Mouse (Mus musculus) CH12.LX (cell line): Measurements from ENCODE around the gene Ush2a. TPM values are rescaled to one million over a fixed set of nuclear protein-coding genes. Genes with fewer than 3 reads are reported as not detected.

Source experiments
- DNase-seq: peaks from one replicate; pipeline ENCODE4 v3.0.0-alpha.2; 2013; ENCODE audit errors: extremely low read depth
- H3K27ac ChIP-seq: 2 replicates; pipeline ENCODE4 v1.5.1; 2012; ENCODE audit warnings: low read depth, mild to moderate bottlenecking, control low read depth, moderate library complexity; ENCODE audit not compliant: insufficient read depth
- H3K27me3 ChIP-seq: replicated peaks from 2 replicates; pipeline ENCODE3; 2012; ENCODE audit warnings: inconsistent platforms
- H3K36me3 ChIP-seq, 2 experiments: replicated peaks in 1 of 2; 2 replicates each; pipeline versions ENCODE3 to v1.6.1; 2012; ENCODE audit warnings: inconsistent platforms in 1 of 2, low read length in 1 of 2, mild to moderate bottlenecking in 1 of 2, mixed read lengths in 1 of 2, moderate library complexity in 1 of 2; ENCODE audit not compliant: control insufficient read depth in 1 of 2, insufficient read depth in 1 of 2
- H3K4me1 ChIP-seq, 2 experiments: 2 replicates each; pipeline ENCODE4 v1.6.1; 2012; ENCODE audit warnings: inconsistent platforms in 1 of 2, moderate library complexity in 1 of 2; ENCODE audit not compliant: insufficient read depth in 2 of 2, control insufficient read depth in 1 of 2
- H3K4me2 ChIP-seq: 2 replicates; pipeline ENCODE4 v1.6.1; 2012; ENCODE audit warnings: low read depth, mild to moderate bottlenecking, control low read depth; ENCODE audit not compliant: poor library complexity, insufficient read depth, severe bottlenecking
- H3K4me3 ChIP-seq, 3 experiments: fragments of 150-350 bp in 1 of 3; sonication (generic) in 1 of 3; replicated peaks in 1 of 3; 2 replicates each; pipeline versions ENCODE3 to v1.5.1; 2011 to 2012; ENCODE audit warnings: low read depth in 2 of 3, low read length in 2 of 3, mild to moderate bottlenecking in 2 of 3, moderate library complexity in 2 of 3, control low read depth in 1 of 3, improper control_type of control experiment in 1 of 3, inconsistent platforms in 1 of 3, mixed read lengths in 1 of 3; ENCODE audit not compliant: poor library complexity in 1 of 3
- H3K79me2 ChIP-seq: replicated peaks from 2 replicates; pipeline ENCODE4 v1.6.1; 2012; ENCODE audit warnings: mild to moderate bottlenecking, moderate library complexity; ENCODE audit not compliant: control insufficient read depth, poor library complexity, insufficient read depth, severe bottlenecking; ENCODE audit errors: extremely low read depth
- H3K9ac ChIP-seq: 2 replicates; pipeline ENCODE4 v1.6.1; 2012; ENCODE audit warnings: low read depth, mild to moderate bottlenecking, control low read depth, moderate library complexity; ENCODE audit not compliant: insufficient read depth
- H3K9me3 ChIP-seq: replicated peaks from 2 replicates; pipeline ENCODE3; 2012; ENCODE audit warnings: low read length, inconsistent platforms, mixed read lengths
- BHLHE40 ChIP-seq: IDR thresholded peaks from 2 replicates; pipeline ENCODE4 v1.6.1; 2011; ENCODE audit warnings: mild to moderate bottlenecking, low read depth, low read length, improper control_type of control experiment
- CHD1 ChIP-seq: IDR thresholded peaks from 2 replicates; pipeline ENCODE4 v1.6.1; 2012; ENCODE audit warnings: low read depth, low read length, improper control_type of control experiment, inconsistent platforms
- CTCF ChIP-seq, 2 experiments: IDR thresholded peaks in 1 of 2; conservative IDR thresholded peaks in 1 of 2; 2 replicates each; pipeline ENCODE4 v1.5.1; 2011 to 2012; ENCODE audit warnings: low read depth in 2 of 2, low read length in 2 of 2, improper control_type of control experiment in 1 of 2, inconsistent platforms in 1 of 2, mild to moderate bottlenecking in 1 of 2, moderate library complexity in 1 of 2
- E2F4 ChIP-seq: IDR thresholded peaks from 2 replicates; pipeline ENCODE4 v1.6.1; 2011; ENCODE audit warnings: low read depth, low read length, improper control_type of control experiment; ENCODE audit not compliant: insufficient replicate concordance
- EP300 ChIP-seq: IDR thresholded peaks from 2 replicates; pipeline ENCODE4 v1.6.1; 2011; ENCODE audit warnings: low read length, improper control_type of control experiment
- ETS1 ChIP-seq: conservative IDR thresholded peaks from 2 replicates; pipeline ENCODE4 v1.6.1; 2012; ENCODE audit warnings: low read depth, mild to moderate bottlenecking, inconsistent platforms, low read length, improper control_type of control experiment, moderate library complexity
- GABPA ChIP-seq: IDR thresholded peaks from 2 replicates; pipeline ENCODE4 v1.6.1; 2012; ENCODE audit warnings: low read depth, low read length, improper control_type of control experiment, inconsistent platforms; ENCODE audit not compliant: insufficient replicate concordance
- HCFC1 ChIP-seq: IDR thresholded peaks from 2 replicates; pipeline ENCODE4 v1.6.1; 2012; ENCODE audit warnings: low read depth, mild to moderate bottlenecking, inconsistent platforms, low read length, improper control_type of control experiment
- KAT2A ChIP-seq: IDR thresholded peaks from 2 replicates; pipeline ENCODE4 v1.6.1; 2012; ENCODE audit warnings: low read length, improper control_type of control experiment, inconsistent platforms; ENCODE audit not compliant: insufficient replicate concordance
- MAFK ChIP-seq: IDR thresholded peaks from 2 replicates; pipeline ENCODE4 v1.6.1; 2011; ENCODE audit warnings: low read length, improper control_type of control experiment; ENCODE audit not compliant: insufficient replicate concordance
- MAX ChIP-seq: IDR thresholded peaks from 2 replicates; pipeline ENCODE4 v1.6.1; 2011; ENCODE audit warnings: low read length, improper control_type of control experiment
- NELFE ChIP-seq: IDR thresholded peaks from 2 replicates; pipeline ENCODE4 v1.6.1; 2011; ENCODE audit warnings: low read depth, low read length, improper control_type of control experiment
- PAX5 ChIP-seq: IDR thresholded peaks from 2 replicates; pipeline ENCODE4 v1.6.1; 2012; ENCODE audit warnings: low read length, inconsistent platforms, mixed read lengths
- POLR2A ChIP-seq: IDR thresholded peaks from 2 replicates; pipeline ENCODE4 v1.6.1; 2011; ENCODE audit warnings: low read depth, mild to moderate bottlenecking, improper control_type of control experiment, low read length
- UBTF ChIP-seq: IDR thresholded peaks from 2 replicates; pipeline ENCODE4 v1.6.1; 2012; ENCODE audit warnings: low read depth, mild to moderate bottlenecking, inconsistent platforms, low read length, improper control_type of control experiment, moderate library complexity
- USF1 ChIP-seq: IDR thresholded peaks from 2 replicates; pipeline ENCODE4 v1.6.1; 2014; ENCODE audit warnings: low read depth, mild to moderate bottlenecking, inconsistent platforms, low read length, improper control_type of control experiment
- USF2 ChIP-seq: conservative IDR thresholded peaks from 2 replicates; pipeline ENCODE4 v1.6.1; 2011; ENCODE audit warnings: low read depth, low read length, improper control_type of control experiment
- ZNF384 ChIP-seq: IDR thresholded peaks from 2 replicates; pipeline ENCODE4 v1.6.1; 2012; ENCODE audit warnings: low read depth, low read length, improper control_type of control experiment, inconsistent platforms
- dilution Hi-C: fragments of 300-500 bp; cut with MboI; formaldehyde crosslinking; loops from 2 replicates; pipeline ENCODE4 v1.14.3; 2020; ENCODE audit warnings: low sequenced_read_pairs; ENCODE audit not compliant: extremely low pct_unique_long_range_greater_than_20kb, extremely low pct_ligation_motif_present
- in situ Hi-C: fragments of 300-500 bp; cut with MboI; formaldehyde crosslinking; loops from 3 replicates; pipeline ENCODE4 v1.14.3; 2019; ENCODE audit warnings: low sequenced_read_pairs, low pct_ligation_motif_present, low pct_unique_long_range_greater_than_20kb, mixed read lengths
- polyA plus RNA-seq: library from polyadenylated mRNA; unstranded; fragments of >175 nt; gene quantifications from 2 replicates; pipeline ENCODE4 v1.2.1, GENCODE M21; 2012; ENCODE audit warnings: low read depth; ENCODE audit not compliant: insufficient read length
- total RNA-seq, 2 experiments: library from RNA; depleted of rRNA; stranded (reverse); fragments of 300-350 nt in 1 of 2; fragments of >200 nt in 1 of 2; gene quantifications; 2 replicates each; pipeline ENCODE4 v1.2.3; 2012 to 2014

Ush2a gene
- total and polyA plus RNA-seq, 3 experiments, result not detected

DNA sequence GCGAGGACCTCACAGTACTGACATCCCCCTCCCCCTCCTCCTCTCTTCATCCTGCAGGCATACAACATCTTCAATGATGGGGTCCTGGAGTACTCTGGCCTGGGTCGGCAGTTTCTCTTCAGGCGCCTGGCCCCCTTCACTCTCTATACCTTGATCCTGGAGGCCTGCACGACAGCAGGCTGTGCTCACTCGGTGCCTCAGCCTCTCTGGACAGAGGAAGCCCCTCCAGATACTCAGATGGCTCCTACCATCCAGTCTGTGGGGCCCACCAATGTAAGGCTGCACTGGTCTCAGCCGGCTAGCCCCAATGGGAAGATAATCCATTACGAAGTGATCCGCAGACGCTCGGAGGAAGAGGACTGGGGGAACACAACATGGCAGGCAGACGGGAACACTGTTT lies 648.8 kb downstream of the Ush2a start:
- H3K9ac ChIP-seq, result no peak overlapping the region
- TF ChIP-seq USF2, result no peak
- no peak for TF ChIP-seq UBTF
- TF ChIP-seq CHD1, result no peak
- no peak for TF ChIP-seq MAFK
- no peak for TF ChIP-seq HCFC1
- TF ChIP-seq CTCF (conservative IDR thresholded peaks at IDR 0.05 in 1 of 2, IDR thresholded peaks at IDR 0.05 in 1 of 2; ENCODE audit: low read depth in 2 of 2, low read length in 2 of 2), result no peak
- no peak for TF ChIP-seq E2F4
- no peak for TF ChIP-seq BHLHE40
- TF ChIP-seq POLR2A, result no peak
- TF ChIP-seq KAT2A, result no peak
- TF ChIP-seq ZNF384, result no peak
- H3K4me2 ChIP-seq, result no peak overlapping the region
- H3K27me3 ChIP-seq, result no peaks in the 10 kb centered on the region
- no peak for DNase-seq
- no peaks in the 10 kb centered on the region for H3K4me1 ChIP-seq
- in situ Hi-C loops (no loop called here), dilution Hi-C loops (no loop called here)
- no peaks in the 10 kb centered on the region for H3K79me2 ChIP-seq
- H3K36me3 ChIP-seq, result no peaks in the 10 kb centered on the region
- H3K4me3 ChIP-seq, result no peak overlapping the region
- H3K27ac ChIP-seq, result no peak overlapping the region
- H3K9me3 ChIP-seq, result peaks cover 80% of the 10 kb centered on the region

DNA sequence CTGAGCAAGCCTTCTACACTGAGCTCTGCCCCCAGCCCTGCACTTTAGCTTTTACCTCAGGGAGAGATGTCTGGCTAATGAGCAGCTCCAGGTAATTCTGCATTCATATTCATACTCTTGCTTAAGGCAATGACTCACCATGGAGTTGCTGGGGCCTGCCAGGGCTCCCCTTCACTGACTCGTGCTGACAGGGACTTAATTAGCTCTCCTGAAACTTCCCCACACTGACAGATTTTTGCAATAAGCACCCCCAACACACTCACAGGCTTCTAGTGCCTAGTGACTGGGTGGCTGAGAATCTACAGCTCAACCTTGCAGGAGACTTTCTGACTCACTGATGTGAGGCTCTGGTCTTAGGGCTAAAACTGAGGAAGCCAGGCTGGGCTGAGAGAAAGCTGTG lies 658.1 kb downstream of the Ush2a start:
- no peak overlapping the region for H3K4me3 ChIP-seq
- in situ Hi-C loops, result no loop called here
- no peak for TF ChIP-seq EP300
- no peaks in the 10 kb centered on the region for H3K36me3 ChIP-seq
- dilution Hi-C loops, result no loop called here
- DNase-seq, result no peak
- H3K9me3 ChIP-seq, result peaks cover 51% of the 10 kb centered on the region
- H3K4me1 ChIP-seq, result no peaks in the 10 kb centered on the region
- no peaks in the 10 kb centered on the region for H3K79me2 ChIP-seq
- no peak overlapping the region for H3K4me2 ChIP-seq
- no peak overlapping the region for H3K27ac ChIP-seq
- no peaks in the 10 kb centered on the region for H3K27me3 ChIP-seq
- no peak overlapping the region for H3K9ac ChIP-seq

DNA sequence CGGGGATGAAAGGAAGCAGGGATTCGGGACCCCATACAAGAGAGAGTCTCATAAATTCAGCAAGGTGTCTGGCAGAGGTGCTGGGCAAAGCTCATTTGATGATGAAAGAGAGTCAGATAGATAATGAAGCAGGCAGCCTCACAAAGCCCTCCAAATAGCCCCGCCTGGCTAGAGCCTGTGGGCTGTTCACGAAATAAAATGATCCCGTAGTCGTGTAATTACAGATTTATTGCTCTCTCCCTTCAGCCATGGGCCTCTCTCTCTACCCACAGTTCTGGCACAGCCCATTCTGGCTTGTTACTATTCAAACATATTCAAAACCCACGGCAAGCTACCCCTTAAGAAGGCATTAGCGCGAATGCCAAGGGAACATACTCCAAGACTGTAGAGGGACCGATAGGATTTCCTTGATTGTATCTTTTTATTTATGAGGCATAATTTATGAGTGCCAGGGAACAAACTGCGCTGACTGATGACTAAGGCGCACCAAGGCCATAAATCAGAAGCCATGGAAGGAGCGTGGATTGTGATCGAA lies 675.5 kb downstream of the Ush2a start:
- H3K27me3 ChIP-seq, result no peaks in the 10 kb centered on the region
- H3K9ac ChIP-seq, result no peak overlapping the region
- dilution Hi-C loops (no loop called here), in situ Hi-C loops (no loop called here)
- no peaks in the 10 kb centered on the region for H3K79me2 ChIP-seq
- H3K36me3 ChIP-seq, result no peaks in the 10 kb centered on the region
- H3K9me3 ChIP-seq, result peaks cover 36% of the 10 kb centered on the region
- H3K4me3 ChIP-seq, result no peak overlapping the region
- no peak for DNase-seq
- H3K4me2 ChIP-seq, result no peak overlapping the region
- H3K4me1 ChIP-seq, result no peaks in the 10 kb centered on the region
- no peak for TF ChIP-seq HCFC1
- TF ChIP-seq NELFE, result no peak
- TF ChIP-seq USF1, result no peak
- no peak for TF ChIP-seq POLR2A
- TF ChIP-seq UBTF, result no peak
- TF ChIP-seq ETS1, result no peak
- TF ChIP-seq PAX5, result no peak
- TF ChIP-seq KAT2A, result no peak
- no peak for TF ChIP-seq GABPA
- TF ChIP-seq MAX, result no peak
- H3K27ac ChIP-seq, result no peak overlapping the region
